Mouse (Mus musculus): ENCODE measurements around the gene Gm44579. TPM values are rescaled to one million over a fixed set of nuclear protein-coding genes. Genes with fewer than 3 reads are reported as not detected.

Gm44579 gene
- polyA plus RNA-seq, 1 experiment from 2014 or later, result not detected

- Histone ChIP-seq H3K9ac (no peak within 1 kb of the TSS), H3K4me3 (replicated peaks) (no peak within 1 kb of the TSS), H3K27ac (replicated peaks) (no peak within 1 kb of the TSS), H3K27me3 (no peaks in the 10 kb centered on the region), H3K36me3 (replicated peaks) (no peaks in the 10 kb centered on the region), H3K4me1 (replicated peaks) (no peaks in the 10 kb centered on the region), H3K4me2 (no peak within 1 kb of the TSS), H3K9me3 (replicated peaks) (no peaks in the 10 kb centered on the region)
- ATAC-seq (ENCODE audit: insufficient read depth), result no peak
- WGBS (ENCODE audit: insufficient replicate concordance), result 50% methylated on average over 3 of the region's 3 CpGs
Observed at GRCm38 (mm10) chr15:98195442-98195841, 25.3 kb downstream of the Gm44579 start, which contains the start of gene Olfr288. TSS of gene Olfr288 (minus strand) at chr15:98195542.

DNA sequence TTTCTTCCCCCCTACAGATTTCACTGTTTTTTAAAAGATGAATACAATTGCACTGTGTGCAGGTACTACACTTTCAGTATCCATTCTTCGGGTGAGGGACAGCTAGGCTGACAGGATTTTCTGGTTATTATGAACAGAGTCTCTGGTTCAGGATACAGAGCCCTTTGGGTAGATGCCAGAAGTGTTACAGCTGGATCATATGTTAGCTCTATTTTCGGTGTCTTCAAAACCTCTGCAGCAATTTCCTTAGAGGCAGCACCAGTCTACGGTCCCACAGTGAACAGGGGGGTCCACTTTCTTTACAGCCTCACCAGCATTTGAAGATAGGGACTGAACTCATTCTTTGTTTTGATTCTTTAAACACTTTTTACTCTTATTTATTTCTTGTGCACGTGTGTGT, 36.3 kb downstream of the Gm44579 start:
- 44% methylated on average over 4 of the region's 4 CpGs for WGBS (ENCODE audit: insufficient replicate concordance)
- Histone ChIP-seq H3K4me1 (replicated peaks) (peaks cover 14% of the 10 kb centered on the region), H3K36me3 (replicated peaks) (no peaks in the 10 kb centered on the region), H3K9ac (no peak overlapping the region), H3K27ac (replicated peaks) (no peak overlapping the region), H3K9me3 (replicated peaks) (no peaks in the 10 kb centered on the region), H3K4me2 (no peak overlapping the region), H3K27me3 (peaks cover 31% of the 10 kb centered on the region), H3K4me3 (replicated peaks) (no peak overlapping the region)
- no peak for ATAC-seq (ENCODE audit: insufficient read depth)

GRCm38 (mm10) chr15:98181856-98182570, 38.8 kb downstream of the Gm44579 start:
- no peak overlapping the region for H3K27ac ChIP-seq (replicated peaks)
- H3K4me1 ChIP-seq (replicated peaks), result peaks cover 14% of the 10 kb centered on the region
- 53% methylated on average over 12 of the region's 12 CpGs for WGBS (ENCODE audit: insufficient replicate concordance)
- H3K4me2 ChIP-seq, result no peak overlapping the region; the same call in 1 of the 2 replicates
- no peaks in the 10 kb centered on the region for H3K36me3 ChIP-seq (replicated peaks)
- ATAC-seq (ENCODE audit: insufficient read depth), result no peak
- no peak overlapping the region for H3K9ac ChIP-seq
- no peaks in the 10 kb centered on the region for H3K9me3 ChIP-seq (replicated peaks)
- H3K27me3 ChIP-seq, result peaks cover 49% of the 10 kb centered on the region
- no peak overlapping the region for H3K4me3 ChIP-seq (replicated peaks)

DNA sequence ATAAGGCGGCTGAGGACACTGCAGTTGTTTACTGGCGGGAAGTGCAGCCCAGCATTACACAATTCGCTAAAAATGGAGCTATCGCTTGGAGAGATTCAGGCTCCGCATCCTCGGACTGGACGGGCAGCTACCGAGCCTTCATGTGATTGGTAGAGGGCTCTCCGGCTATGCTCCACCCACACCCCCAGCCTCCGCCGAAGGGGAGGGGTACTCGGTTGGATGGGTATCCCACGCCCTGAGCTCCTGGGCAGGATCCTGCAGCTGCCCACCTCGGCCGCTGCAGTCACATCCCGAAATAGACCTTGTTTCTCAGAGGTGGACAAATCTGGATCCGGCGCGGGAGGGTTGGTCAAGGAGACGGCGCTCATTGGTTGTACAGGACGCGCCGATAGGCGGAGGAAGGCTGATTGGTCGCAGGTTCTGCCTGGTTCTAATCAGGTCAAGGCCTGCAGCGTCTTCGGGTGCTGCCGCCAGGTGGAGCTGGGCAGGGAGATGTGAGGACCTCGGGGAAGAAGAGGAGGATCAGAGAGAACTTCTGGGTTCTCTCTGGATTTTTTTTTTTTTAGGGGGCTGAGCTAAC, 39.6 kb downstream of the Gm44579 start:
- ATAC-seq (ENCODE audit: insufficient read depth), result peak; percentile 92
- Histone ChIP-seq H3K27ac (replicated peaks) (no peak overlapping the region), H3K9ac (no peak overlapping the region), H3K4me2 (peak overlapping the region; percentile 71), H3K4me3 (replicated peaks) (peak overlapping the region; percentile 55), H3K36me3 (replicated peaks) (no peaks in the 10 kb centered on the region), H3K4me1 (replicated peaks) (peaks cover 14% of the 10 kb centered on the region), H3K9me3 (replicated peaks) (no peaks in the 10 kb centered on the region), H3K27me3 (peaks cover 56% of the 10 kb centered on the region)
- under 1% methylated on average over 30 of the region's 30 CpGs for WGBS (ENCODE audit: insufficient replicate concordance)

- 10% methylated on average over 26 of the region's 26 CpGs for whole genome bisulfite sequencing (ENCODE audit: insufficient replicate concordance)
- ATAC-seq (ENCODE audit: insufficient read depth), result no peak
- peak overlapping the region; percentile 71 for H3K4me2 ChIP-seq
- H3K4me3 ChIP-seq (replicated peaks), result peak overlapping the region; percentile 55
- H3K27me3 ChIP-seq, result peaks cover 62% of the 10 kb centered on the region
- no peaks in the 10 kb centered on the region for H3K36me3 ChIP-seq (replicated peaks)
- peaks cover 14% of the 10 kb centered on the region for H3K4me1 ChIP-seq (replicated peaks)
- no peak overlapping the region for H3K27ac ChIP-seq (replicated peaks)
- H3K9me3 ChIP-seq (replicated peaks), result no peaks in the 10 kb centered on the region
- H3K9ac ChIP-seq, result no peak overlapping the region
Observed at GRCm38 (mm10) chr15:98180567-98181131, 40.1 kb downstream of the Gm44579 start.

- ATAC-seq (ENCODE audit: insufficient read depth), result no peak
- Histone ChIP-seq H3K27ac (replicated peaks) (no peak overlapping the region), H3K4me2 (no peak overlapping the region), H3K9ac (no peak overlapping the region), H3K27me3 (peaks cover 85% of the 10 kb centered on the region), H3K36me3 (replicated peaks) (no peaks in the 10 kb centered on the region), H3K9me3 (replicated peaks) (no peaks in the 10 kb centered on the region), H3K4me1 (replicated peaks) (peaks cover 14% of the 10 kb centered on the region), H3K4me3 (replicated peaks) (no peak overlapping the region)
- 64% methylated on average over 3 of the region's 3 CpGs for WGBS (ENCODE audit: insufficient replicate concordance)
Observed at GRCm38 (mm10) chr15:98177320-98177719, 43.5 kb downstream of the Gm44579 start.

GRCm38 (mm10) chr15:98173821-98174220, 47.0 kb downstream of the Gm44579 start:
- ATAC-seq (ENCODE audit: insufficient read depth), result no peak
- Histone ChIP-seq H3K9ac (no peak overlapping the region), H3K9me3 (replicated peaks) (no peaks in the 10 kb centered on the region), H3K27ac (replicated peaks) (no peak overlapping the region), H3K27me3 (peaks cover 90% of the 10 kb centered on the region), H3K36me3 (replicated peaks) (no peaks in the 10 kb centered on the region), H3K4me3 (replicated peaks) (no peak overlapping the region), H3K4me1 (replicated peaks) (no peaks in the 10 kb centered on the region), H3K4me2 (no peak overlapping the region)
- 32% methylated on average over 8 of the region's 8 CpGs for WGBS (ENCODE audit: insufficient replicate concordance)

DNA sequence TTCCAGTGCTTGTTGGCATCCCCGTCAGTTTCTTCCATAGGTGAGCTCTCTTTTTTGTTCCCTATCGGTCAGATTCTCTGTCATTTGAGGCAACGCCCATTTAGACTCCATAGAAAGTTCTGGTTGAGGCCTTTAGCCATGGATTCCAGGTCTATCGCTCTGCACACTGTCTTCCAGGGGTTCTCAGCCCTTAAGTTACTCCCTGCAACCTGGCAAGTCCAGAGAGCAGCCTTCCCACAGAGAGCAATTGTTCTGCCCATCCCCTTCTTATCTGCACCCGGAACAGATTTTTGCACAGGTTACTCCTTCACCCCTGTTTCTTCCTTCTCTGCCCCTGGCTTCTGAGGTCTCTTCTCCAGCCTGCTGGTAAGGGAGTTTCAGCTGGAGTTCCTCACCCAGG, 48.7 kb downstream of the Gm44579 start:
- Histone ChIP-seq H3K4me1 (replicated peaks) (0 out of 2 replicates have a peak, but pooled peaks cover 3% of the 10 kb centered on the region), H3K4me3 (replicated peaks) (no peak overlapping the region), H3K4me2 (no peak overlapping the region), H3K27me3 (peaks cover 97% of the 10 kb centered on the region), H3K36me3 (replicated peaks) (no peaks in the 10 kb centered on the region), H3K27ac (replicated peaks) (no peak overlapping the region), H3K9ac (no peak overlapping the region), H3K9me3 (replicated peaks) (no peaks in the 10 kb centered on the region)
- no peak for ATAC-seq (ENCODE audit: insufficient read depth)
- 52% methylated on average over 5 of the region's 5 CpGs for WGBS (ENCODE audit: insufficient replicate concordance)

GRCm38 (mm10) chr15:98170917-98171316, 49.9 kb downstream of the Gm44579 start:
- H3K27ac ChIP-seq (replicated peaks), result no peak overlapping the region
- ATAC-seq (ENCODE audit: insufficient read depth), result no peak
- 49% methylated on average over 9 of the region's 9 CpGs for WGBS (ENCODE audit: insufficient replicate concordance)
- peaks cover 98% of the 10 kb centered on the region for H3K27me3 ChIP-seq
- H3K36me3 ChIP-seq (replicated peaks), result no peaks in the 10 kb centered on the region
- H3K4me2 ChIP-seq, result no peak overlapping the region
- H3K4me1 ChIP-seq (replicated peaks), result 0 out of 2 replicates have a peak, but pooled peaks cover 3% of the 10 kb centered on the region
- H3K9ac ChIP-seq, result no peak overlapping the region
- no peaks in the 10 kb centered on the region for H3K9me3 ChIP-seq (replicated peaks)
- H3K4me3 ChIP-seq (replicated peaks), result no peak overlapping the region

- no peak for ATAC-seq (ENCODE audit: insufficient read depth)
Observed at GRCm38 (mm10) chr15:98170365-98170764, 50.4 kb downstream of the Gm44579 start.

GRCm38 (mm10) chr15:98168622-98169004, 52.2 kb downstream of the Gm44579 start:
- no peak for ATAC-seq (ENCODE audit: insufficient read depth)
- Histone ChIP-seq H3K4me3 (replicated peaks) (no peak overlapping the region), H3K27me3 (peaks cover 99% of the 10 kb centered on the region), H3K9ac (no peak overlapping the region), H3K36me3 (replicated peaks) (no peaks in the 10 kb centered on the region), H3K9me3 (replicated peaks) (no peaks in the 10 kb centered on the region), H3K4me2 (no peak overlapping the region), H3K4me1 (replicated peaks) (0 out of 2 replicates have a peak, but pooled peaks cover 3% of the 10 kb centered on the region), H3K27ac (replicated peaks) (no peak overlapping the region)
- 4% methylated on average over 19 of the region's 19 CpGs for WGBS (ENCODE audit: insufficient replicate concordance)

More at GRCm38 (mm10) chr15:98170365-98170764, 50.4 kb downstream of the Gm44579 start:
- no peaks in the 10 kb centered on the region for H3K9me3 ChIP-seq (replicated peaks)
- no peak overlapping the region for H3K27ac ChIP-seq (replicated peaks)
- H3K4me2 ChIP-seq, result no peak overlapping the region
- no peak overlapping the region for H3K9ac ChIP-seq
- 17% methylated on average over 7 of the region's 7 CpGs for WGBS (ENCODE audit: insufficient replicate concordance)
- peaks cover 99% of the 10 kb centered on the region for H3K27me3 ChIP-seq
- H3K4me1 ChIP-seq (replicated peaks), result 0 out of 2 replicates have a peak, but pooled peaks cover 3% of the 10 kb centered on the region
- H3K4me3 ChIP-seq (replicated peaks), result no peak overlapping the region
- H3K36me3 ChIP-seq (replicated peaks), result no peaks in the 10 kb centered on the region

All from liver, embryonic 15.5 days (tissue).